Mouse (Mus musculus) brown adipose tissue, adult 24 weeks (tissue): ENCODE results near the gene Slc39a10. TPM values are rescaled to one million over a fixed set of nuclear protein-coding genes. Genes with fewer than 3 reads are reported as not detected.
"Not testable (repeated sequence)": the region's sequence is repeated elsewhere in the genome, so short reads cannot be mapped to it uniquely, and the experiment has no call there.

Experiments used
- H3K27ac ChIP-seq: fragments of 200-500 bp; replicated peaks from 2 replicates; pipeline ENCODE4 v1.5.1; 2012; ENCODE audit warnings: low read depth, mild to moderate bottlenecking, low read length
- H3K4me1 ChIP-seq: fragments of 200-500 bp; 2 replicates; pipeline ENCODE4 v1.6.1; 2012; ENCODE audit warnings: low read length, mixed read lengths; ENCODE audit not compliant: control insufficient read depth, insufficient read depth, insufficient read length
- H3K4me3 ChIP-seq: fragments of 200-500 bp; 2 replicates; pipeline ENCODE4 v1.5.1; 2012; ENCODE audit warnings: low read depth, mild to moderate bottlenecking, low read length, moderate library complexity; ENCODE audit not compliant: insufficient read depth
- polyA plus RNA-seq: library from polyadenylated mRNA; stranded (reverse); fragments of >200 nt; gene quantifications from 2 replicates; pipeline ENCODE4 v1.2.4, GENCODE M21; 2012; ENCODE audit not compliant: missing spikeins, insufficient read depth, insufficient read length

The Slc39a10 gene
- polyA plus RNA-seq, 1 experiment, result 4.4 TPM

- H3K4me1 ChIP-seq, H3K4me3 ChIP-seq, H3K27ac ChIP-seq: not testable (repeated sequence)
These were observed 123.3 kb downstream of the Slc39a10 start for GRCm38 (mm10) chr1:46769318-46769717.

- not testable (repeated sequence) for H3K4me1 ChIP-seq, H3K4me3 ChIP-seq, H3K27ac ChIP-seq
These were observed 128.1 kb downstream of the Slc39a10 start for GRCm38 (mm10) chr1:46764600-46764999.
